Mouse (Mus musculus) splenic B cell, adult 2 months (primary cell): ENCODE data around the gene Masp1.

ENCODE experiments used
- DNase-seq: peaks from one replicate; pipeline ENCODE4 v3.0.0-alpha.2; 2011; ENCODE audit warnings: low read depth, low spot score
- H3K27me3 ChIP-seq: 2 replicates; pipeline ENCODE4 v1.6.1; 2012; ENCODE audit warnings: mild to moderate bottlenecking, low read length, moderate library complexity, mixed read lengths; ENCODE audit not compliant: control insufficient read depth, poor library complexity, insufficient read depth, severe bottlenecking
- H3K36me3 ChIP-seq: 2 replicates; pipeline ENCODE4 v1.6.1; 2012; ENCODE audit warnings: mild to moderate bottlenecking, low read length, moderate library complexity, mixed read lengths; ENCODE audit not compliant: control insufficient read depth, poor library complexity, insufficient read depth, severe bottlenecking

Masp1 gene

GRCm38 (mm10) chr16:23457338-23457737 lies 63.3 kb downstream of the Masp1 start:
- DNase-seq, result no peak

GRCm38 (mm10) chr16:23456534-23456933 lies 64.1 kb downstream of the Masp1 start:
- DNase-seq, result no peak
- Histone ChIP-seq H3K27me3 (no peaks in the 10 kb centered on the region), H3K36me3 (no peaks in the 10 kb centered on the region)

More at GRCm38 (mm10) chr16:23457338-23457737, 63.3 kb downstream of the Masp1 start:
- no peaks in the 10 kb centered on the region for H3K27me3 ChIP-seq
- H3K36me3 ChIP-seq, result no peaks in the 10 kb centered on the region

- Histone ChIP-seq H3K36me3 (no peaks in the 10 kb centered on the region), H3K27me3 (no peaks in the 10 kb centered on the region)
- no peak for DNase-seq
Measured at GRCm38 (mm10) chr16:23454376-23454775, 66.2 kb downstream of the Masp1 start.

GRCm38 (mm10) chr16:23452476-23452875 lies 68.1 kb downstream of the Masp1 start:
- Histone ChIP-seq H3K27me3 (no peaks in the 10 kb centered on the region), H3K36me3 (no peaks in the 10 kb centered on the region)
- DNase-seq, result peak; percentile 49

- no peak for DNase-seq
- Histone ChIP-seq H3K27me3 (no peaks in the 10 kb centered on the region), H3K36me3 (no peaks in the 10 kb centered on the region)
Measured at GRCm38 (mm10) chr16:23450816-23451215, 69.8 kb downstream of the Masp1 start.

GRCm38 (mm10) chr16:23449946-23450345 lies 70.7 kb downstream of the Masp1 start:
- Histone ChIP-seq H3K36me3 (no peaks in the 10 kb centered on the region), H3K27me3 (no peaks in the 10 kb centered on the region)
- no peak for DNase-seq

- DNase-seq, result no peak
- Histone ChIP-seq H3K27me3 (no peaks in the 10 kb centered on the region), H3K36me3 (no peaks in the 10 kb centered on the region)
Measured at GRCm38 (mm10) chr16:23444231-23444630, 76.4 kb downstream of the Masp1 start.

GRCm38 (mm10) chr16:23437404-23438166 lies 83.0 kb downstream of the Masp1 start:
- Histone ChIP-seq H3K36me3 (no peaks in the 10 kb centered on the region), H3K27me3 (no peaks in the 10 kb centered on the region)
- peak; percentile 44 for DNase-seq

GRCm38 (mm10) chr16:23429991-23430390 lies 90.6 kb downstream of the Masp1 start:
- DNase-seq, result no peak
- Histone ChIP-seq H3K27me3 (no peaks in the 10 kb centered on the region), H3K36me3 (no peaks in the 10 kb centered on the region)

GRCm38 (mm10) chr16:23428647-23429319 lies 91.8 kb downstream of the Masp1 start, which contains the start of gene Rtp1:
Gene Rtp1 (plus strand): TSS chr16:23429133.
- no peak for DNase-seq
- Histone ChIP-seq H3K27me3 (no peaks in the 10 kb centered on the region), H3K36me3 (no peaks in the 10 kb centered on the region)

- H3K27me3 ChIP-seq, result no peaks in the 10 kb centered on the region
- no peak for DNase-seq
- H3K36me3 ChIP-seq, result no peaks in the 10 kb centered on the region
Measured at GRCm38 (mm10) chr16:23427701-23428100, 92.9 kb downstream of the Masp1 start.

GRCm38 (mm10) chr16:23423825-23424224 lies 96.8 kb downstream of the Masp1 start:
- Histone ChIP-seq H3K27me3 (no peaks in the 10 kb centered on the region), H3K36me3 (no peaks in the 10 kb centered on the region)
- no peak for DNase-seq

GRCm38 (mm10) chr16:23419565-23420085 lies 101.0 kb downstream of the Masp1 start:
- Histone ChIP-seq H3K27me3 (no peaks in the 10 kb centered on the region), H3K36me3 (no peaks in the 10 kb centered on the region)
- DNase-seq, result no peak

- no peaks in the 10 kb centered on the region for H3K36me3 ChIP-seq
- DNase-seq, result no peak
- H3K27me3 ChIP-seq, result no peaks in the 10 kb centered on the region
Measured at GRCm38 (mm10) chr16:23417456-23418240, 103.0 kb downstream of the Masp1 start.
